Mouse (Mus musculus): Measurements from ENCODE around the gene Ankrd11.

Ankrd11 gene

DNA sequence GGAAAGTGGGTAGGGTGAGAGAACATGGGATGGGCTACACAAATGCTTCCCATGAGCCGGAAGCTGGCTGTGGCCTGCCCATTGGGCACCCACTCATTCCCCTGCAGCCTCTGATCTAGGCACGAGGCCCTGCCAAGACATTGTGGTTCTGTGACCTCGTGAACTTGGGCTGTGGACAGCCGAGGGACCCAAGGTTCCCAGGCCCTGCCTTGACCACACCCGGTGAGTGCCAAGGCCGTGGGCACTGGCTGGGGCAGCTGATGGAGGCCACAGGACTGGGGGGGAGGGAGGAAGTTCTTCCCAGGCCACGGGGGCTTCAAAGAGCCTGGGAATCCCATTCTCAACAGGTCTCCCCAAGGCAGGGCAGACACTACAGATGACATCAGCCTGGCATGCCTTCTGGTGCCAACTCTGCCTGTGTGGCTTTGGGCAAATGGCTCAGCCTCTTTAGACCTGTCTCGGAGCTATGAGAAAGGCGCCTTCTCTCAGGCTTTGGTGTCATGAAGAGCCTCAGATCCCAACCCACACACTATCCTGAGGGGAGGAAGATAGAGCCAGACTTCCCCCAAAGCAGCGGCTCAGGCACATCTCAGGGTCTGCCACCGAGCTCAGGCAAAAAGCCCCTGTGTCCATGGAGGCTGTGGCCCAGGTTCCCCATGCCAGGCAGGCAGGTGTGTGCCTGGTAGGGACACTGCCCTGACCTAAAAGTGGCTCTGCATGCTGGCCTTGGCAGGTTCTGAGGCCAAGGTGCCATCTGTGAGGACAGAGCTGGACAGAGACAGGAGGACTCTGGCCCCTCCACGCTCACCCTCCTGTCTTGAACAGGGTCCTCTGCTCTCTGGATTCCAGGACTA, 190.2 kb downstream of the Ankrd11 start:
- no peak for DNase-seq (ENCODE audit: low read depth in 1 of 2, low spot score in 2 of 2)

DNA sequence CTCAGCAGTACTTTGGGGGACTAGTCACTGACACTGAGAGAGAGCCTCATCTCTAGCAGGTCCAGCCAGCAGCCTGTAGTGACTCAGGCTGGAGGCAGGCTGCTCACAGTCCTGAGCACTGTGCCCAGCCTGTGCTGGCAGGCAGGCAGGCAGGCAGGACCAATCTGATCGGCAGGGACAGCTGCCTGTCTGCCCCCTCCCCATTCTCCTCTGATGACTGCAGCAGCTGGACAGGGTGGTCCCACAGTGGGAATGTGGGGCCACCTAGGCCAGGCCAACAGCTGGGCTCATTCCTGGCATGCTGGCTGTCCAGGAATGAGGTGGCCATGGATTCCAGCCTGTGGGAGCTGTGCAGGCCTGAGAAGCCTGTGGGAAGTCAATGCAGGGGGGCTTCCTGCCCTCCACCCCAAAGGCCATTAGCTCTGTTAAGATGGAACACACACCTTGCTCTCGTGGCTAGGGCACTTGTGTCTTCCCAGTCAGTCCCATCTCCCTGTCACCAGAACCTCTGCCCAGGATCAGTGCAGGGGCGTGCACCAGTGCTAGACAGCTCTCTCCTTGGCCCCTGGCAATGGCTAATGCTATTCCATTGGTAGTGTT, 191.3 kb downstream of the Ankrd11 start:
- no peak for DNase-seq (ENCODE audit: low read depth in 1 of 2, low spot score in 2 of 2)

DNA sequence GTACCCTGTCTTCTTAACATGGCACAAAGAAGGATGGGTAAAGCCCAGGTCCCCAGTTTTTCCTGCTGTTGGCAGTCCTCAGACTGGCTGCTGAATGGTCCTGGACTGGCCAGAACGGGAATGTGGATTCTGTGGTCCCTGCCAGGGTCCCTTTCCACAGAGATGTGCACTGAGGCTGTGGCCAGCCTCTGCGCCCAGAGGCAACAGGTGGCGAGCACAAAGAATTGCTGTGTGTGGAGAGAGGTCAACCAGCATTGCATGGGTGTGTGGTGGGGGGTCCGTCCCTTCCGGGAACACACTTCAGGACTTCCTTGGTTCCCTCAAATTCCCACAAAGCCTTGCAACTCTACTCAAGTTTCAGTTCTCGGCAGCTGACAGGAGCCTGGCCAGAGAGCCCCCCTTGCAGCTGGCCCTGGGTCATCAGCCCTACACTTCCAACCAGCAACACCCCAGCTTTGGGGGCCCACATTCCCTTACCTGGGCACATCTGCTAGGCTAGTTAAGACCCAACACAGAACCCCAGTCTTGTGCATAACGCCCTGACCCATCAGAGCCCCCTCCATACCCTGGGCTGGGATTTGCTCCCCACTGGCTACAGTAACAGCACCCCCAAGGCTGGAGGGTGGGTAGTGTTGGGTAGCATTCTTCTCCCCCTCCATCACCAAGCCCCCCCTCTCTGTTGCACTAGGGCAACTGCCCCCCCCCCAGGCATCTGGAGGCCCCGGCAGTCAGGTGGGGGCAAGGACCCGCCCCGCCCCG, 192.7 kb downstream of the Ankrd11 start:
- DNase-seq (ENCODE audit: low read depth in 1 of 2, low spot score in 2 of 2): no peak

DNA sequence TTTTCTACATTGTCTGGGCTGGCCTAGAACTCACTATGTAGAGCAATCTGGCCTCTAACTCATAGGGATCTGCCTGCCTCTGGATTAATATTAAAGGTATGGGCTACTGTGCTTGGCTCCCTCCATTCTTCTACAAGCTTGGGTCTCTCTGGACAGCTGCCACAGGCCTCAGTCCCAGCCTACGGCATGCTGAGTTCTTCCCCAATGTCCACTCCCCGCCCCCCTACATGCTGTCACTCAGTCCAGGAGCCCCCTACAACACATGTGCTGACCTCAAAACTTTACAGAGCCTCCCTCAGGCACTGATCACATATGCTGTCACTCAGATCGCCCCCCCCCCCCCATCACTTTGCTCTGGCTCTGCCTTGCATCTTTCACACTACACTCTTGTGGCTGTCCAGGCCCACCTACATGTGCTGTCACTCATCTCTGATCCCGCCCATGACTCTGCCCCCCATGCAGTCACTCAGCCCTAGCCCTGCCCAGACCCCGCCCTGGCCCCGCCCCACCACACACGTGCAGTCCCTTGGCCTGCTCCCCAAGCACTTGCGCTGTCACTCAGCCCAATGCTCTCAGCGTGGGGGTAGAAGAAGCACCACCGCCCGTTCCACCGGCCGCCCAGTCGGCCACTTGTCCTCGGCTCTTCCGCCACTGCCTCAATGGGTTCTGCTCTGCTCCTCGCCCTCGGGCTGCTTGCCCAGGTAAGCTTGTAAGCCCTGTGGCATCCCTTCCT, 194.1 kb downstream of the Ankrd11 start, which contains the start of gene Cdh15:
Gene Cdh15, plus strand, starts transcription at position 138 of the 733 bp plus-strand sequence.
- no peak for DNase-seq (ENCODE audit: low read depth in 1 of 2, low spot score in 2 of 2)

DNA sequence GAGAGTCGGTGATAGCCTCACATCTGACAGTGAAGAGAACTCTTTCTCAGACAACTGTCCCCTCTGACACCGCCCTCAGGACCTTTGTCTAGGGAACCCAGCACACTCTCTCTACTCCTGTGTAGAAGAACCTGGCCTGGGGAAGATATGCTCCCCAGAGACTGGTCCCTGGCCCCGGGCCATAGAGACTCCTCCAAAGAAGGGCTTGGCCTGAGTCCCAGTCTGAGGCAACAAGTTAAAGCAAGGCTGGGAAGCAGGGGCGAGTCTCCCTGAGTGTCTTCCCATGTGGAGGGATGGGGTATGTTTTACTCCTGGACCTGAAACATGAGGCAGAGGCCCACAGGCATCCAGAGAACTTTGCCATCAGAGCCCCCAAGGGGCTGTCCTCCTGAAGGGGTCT, 196.4 kb downstream of the Ankrd11 start:
- no peak for DNase-seq (ENCODE audit: low read depth in 1 of 2, low spot score in 2 of 2)

DNA sequence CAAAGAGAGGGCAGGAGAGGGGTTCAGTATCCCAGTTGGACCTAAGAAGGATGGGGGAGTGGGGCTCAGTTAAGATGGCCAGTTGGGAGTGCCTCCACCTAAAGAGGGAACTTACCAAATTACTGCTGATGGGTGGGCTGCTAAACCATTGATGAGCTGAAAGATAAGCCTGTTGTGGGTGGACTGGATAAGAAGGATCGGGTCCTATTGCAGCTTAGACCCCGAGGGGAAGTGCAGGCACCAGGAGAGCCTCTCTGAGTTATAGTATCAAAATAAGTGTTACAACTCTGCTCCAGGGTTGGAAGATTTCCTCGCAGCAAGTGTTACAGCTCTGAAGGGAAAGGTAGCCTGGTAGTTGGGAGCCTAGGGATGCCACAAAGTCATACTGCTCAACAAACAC, 197.9 kb downstream of the Ankrd11 start:
- no peak for DNase-seq (ENCODE audit: low read depth in 1 of 2, low spot score in 2 of 2)

DNA sequence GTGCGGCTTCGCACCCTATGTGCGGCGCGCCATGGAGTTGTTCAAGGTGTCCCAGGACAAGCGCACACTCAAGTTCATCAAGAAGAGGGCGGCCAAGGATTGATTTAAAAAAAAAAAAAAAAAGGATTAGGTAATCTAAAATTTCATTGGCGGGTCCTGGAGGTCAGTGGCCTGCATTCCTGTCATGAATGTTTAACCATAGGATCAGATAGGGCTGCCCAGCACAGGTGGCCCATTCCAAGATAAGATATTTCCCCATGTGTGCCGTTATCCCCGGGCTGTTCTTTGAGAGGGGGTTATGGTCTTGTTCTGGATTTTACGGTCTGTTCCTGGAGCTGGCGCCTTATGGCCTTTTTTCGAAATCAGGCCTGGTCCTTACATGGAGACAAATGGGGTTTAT, 205.4 kb downstream of the Ankrd11 start:
- no peak for DNase-seq (ENCODE audit: low read depth in 1 of 2, low spot score in 2 of 2)

DNA sequence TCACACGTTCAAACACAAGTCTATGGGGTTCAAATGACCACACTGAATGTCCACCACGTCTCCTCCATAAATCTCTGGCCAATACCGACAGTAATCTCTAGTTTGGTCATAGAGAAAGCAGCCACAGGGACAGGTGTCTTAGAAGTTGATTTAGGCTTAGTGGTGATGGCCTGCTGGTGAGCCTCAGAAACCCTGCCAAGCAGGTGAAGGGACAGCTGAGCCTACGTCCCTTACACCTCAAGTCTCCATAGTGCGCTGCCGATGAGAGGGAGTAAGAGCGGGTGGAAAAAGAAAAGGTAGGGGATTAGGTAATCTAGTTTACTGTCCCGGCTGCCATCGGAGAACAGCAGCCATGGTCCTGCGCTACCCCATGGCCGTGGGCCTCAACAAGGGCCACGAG, 205.9 kb downstream of the Ankrd11 start:
- no peak for DNase-seq (ENCODE audit: low read depth in 1 of 2, low spot score in 2 of 2)

DNA sequence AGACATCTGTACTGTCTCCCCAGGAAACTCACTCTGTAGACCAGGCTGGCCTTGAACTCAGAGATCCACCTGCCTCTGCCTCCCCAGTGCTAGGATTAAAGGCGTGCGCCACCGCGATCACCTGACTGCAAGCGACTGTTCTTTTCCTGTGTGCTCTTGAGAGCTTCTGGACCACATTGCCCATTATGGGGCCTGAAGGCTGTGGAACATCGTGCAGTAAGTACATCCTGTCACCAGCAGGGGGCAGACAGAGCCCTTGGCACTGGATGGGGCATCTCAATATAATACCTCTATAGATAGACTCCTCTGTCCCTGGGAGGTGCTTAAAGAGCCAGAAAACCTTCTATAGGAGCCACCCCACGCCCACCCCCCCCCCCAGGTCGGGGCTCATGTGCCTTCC, 207.1 kb downstream of the Ankrd11 start:
- peak; percentile 42 to 55 for DNase-seq (ENCODE audit: low read depth in 1 of 2, low spot score in 2 of 2)

DNA sequence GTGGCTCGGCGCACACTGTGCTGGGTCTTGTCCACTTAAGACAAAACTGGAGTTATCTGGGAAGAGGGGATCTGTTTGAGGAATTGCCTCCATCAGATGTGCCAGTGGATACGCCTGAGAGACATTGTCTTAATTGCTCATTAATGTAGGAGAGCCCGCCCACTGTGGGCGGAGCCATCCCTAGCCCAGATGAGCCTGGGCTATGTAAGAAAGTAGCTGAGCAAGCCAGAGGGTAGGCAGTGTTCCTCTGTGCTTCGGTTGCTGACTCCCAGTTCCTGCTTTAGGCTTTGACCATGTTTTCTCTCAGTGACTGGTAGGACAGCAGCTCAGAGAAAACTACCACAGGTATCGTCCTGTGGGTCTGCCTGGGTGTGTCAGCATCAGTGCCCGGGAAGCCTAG, 207.7 kb downstream of the Ankrd11 start:
- no peak for DNase-seq (ENCODE audit: low read depth in 1 of 2, low spot score in 2 of 2)

Measured in monocyte, adult 2 months (primary cell).